Mouse (Mus musculus) ZHBTc4 (cell line): ENCODE data around the gene Angptl4.

Source experiments
- DNase-seq: peaks from one replicate; pipeline ENCODE4 v3.0.0-alpha.2; 2011; ENCODE audit warnings: low read depth, low spot score

Angptl4 gene

GRCm38 (mm10) chr17:33804745-33805144 is 23.1 kb upstream of the Angptl4 start:
- peak; percentile 30 for DNase-seq

DNA sequence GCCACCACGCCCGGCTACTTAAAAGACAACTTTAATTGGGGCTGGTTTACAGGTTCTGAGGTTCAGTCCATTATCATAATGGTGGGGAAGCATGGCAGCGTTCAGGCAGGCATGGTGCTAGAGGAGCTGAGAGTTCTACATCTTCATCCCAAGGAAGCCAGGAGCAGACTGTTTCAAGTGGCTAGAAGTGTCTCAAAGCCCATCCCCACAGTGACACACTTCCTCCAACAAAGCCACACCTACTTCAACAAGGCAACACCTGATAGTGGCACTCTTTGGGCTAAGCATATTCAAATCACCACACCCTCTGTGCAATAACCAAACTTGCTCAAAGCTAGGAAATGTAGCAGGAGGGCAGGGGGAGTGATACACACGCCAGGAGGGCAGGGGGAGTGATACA is 22.6 kb upstream of the Angptl4 start:
- DNase-seq, result peak; percentile 67

DNA sequence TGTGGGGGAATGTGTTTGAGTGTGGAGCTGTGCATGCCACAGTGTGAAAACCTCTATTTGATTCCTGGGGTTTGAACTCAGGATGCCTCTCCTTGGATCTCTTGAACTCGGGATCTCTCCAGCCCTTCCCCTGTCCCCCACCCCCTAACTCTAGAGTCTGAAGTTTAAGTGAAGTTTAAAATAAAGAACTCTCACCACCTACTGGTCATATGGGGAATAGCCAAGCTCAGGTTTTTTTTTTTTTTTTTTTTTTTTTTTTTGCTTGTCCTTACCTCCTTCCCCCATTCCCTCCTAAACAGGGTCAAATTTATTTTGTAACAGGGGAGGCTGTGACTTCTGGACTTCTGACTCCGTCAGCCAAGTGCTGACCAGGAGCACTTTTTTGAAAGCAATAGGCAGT is 20.6 kb upstream of the Angptl4 start:
- peak; percentile 72 for DNase-seq

GRCm38 (mm10) chr17:33799277-33799676 is 17.6 kb upstream of the Angptl4 start:
- DNase-seq, result no peak

GRCm38 (mm10) chr17:33798306-33798705 is 16.7 kb upstream of the Angptl4 start:
- DNase-seq, result no peak

- DNase-seq, result no peak
Observed at GRCm38 (mm10) chr17:33788732-33789131, 7.1 kb upstream of the Angptl4 start.

DNA sequence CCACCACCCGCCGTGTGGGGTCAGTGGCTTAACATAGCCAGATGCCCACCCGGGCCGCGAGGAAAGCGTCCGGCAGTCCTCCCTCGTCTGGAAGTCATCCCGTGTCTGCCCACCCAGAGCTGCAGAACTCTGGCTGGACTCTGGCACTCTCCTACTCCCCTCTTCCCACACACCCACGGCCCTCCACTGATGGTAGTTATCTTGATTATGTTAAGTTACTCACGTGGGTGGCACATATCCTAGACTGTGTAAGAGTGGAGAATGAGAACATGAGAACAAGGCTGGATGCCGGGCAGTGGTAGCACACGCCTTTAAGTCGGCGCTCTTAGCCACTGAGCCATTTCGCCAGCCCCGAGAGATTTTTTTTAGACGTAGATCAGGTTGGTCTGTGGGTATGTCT is 4.7 kb upstream of the Angptl4 start:
- DNase-seq, result no peak

DNA sequence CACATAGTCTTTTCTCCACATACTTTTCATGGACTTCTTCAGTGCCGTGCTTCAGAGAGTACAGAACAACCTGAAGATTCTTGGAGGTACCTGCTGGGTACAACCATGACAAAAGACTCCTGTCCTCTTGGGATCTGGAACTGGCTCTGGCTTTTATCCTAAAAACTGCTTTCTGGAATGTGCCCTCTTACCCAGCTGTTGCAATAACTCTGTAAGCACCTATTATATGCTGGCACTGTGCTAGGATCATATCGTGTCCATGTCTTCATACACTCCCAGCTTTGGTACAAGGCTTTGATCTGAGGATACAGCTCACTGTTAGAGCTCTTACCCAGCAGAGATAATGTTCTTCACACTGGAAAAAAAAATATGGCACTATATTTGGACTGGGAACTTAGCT is 3.3 kb upstream of the Angptl4 start:
- no peak for DNase-seq

GRCm38 (mm10) chr17:33783408-33783807 is 1.8 kb upstream of the Angptl4 start:
- DNase-seq, result no peak

GRCm38 (mm10) chr17:33782067-33782466 is 437 bp upstream of the Angptl4 start:
- peak; percentile 41 for DNase-seq

GRCm38 (mm10) chr17:33780431-33780830 is 1.2 kb downstream of the Angptl4 start:
- DNase-seq, result no peak

DNA sequence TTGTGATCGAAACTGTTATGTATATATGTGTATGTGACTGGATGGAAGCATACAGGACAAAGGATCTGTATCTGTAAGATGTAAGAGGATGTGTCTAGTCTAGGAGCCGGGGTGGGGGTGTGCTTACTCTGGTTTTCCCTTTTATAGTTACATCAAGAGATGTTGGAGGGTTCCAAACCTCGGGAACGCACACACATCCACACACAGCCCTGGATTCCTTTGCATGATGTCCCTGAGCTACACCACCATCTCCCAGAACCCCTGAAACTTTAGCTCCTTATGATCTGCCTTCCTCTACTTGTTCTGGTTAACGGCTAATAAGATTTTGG is 1.7 kb downstream of the Angptl4 start:
- no peak for DNase-seq

GRCm38 (mm10) chr17:33779271-33779966 is 2.2 kb downstream of the Angptl4 start:
- DNase-seq, result no peak

- DNase-seq, result no peak
Observed at GRCm38 (mm10) chr17:33775287-33775686, 6.3 kb downstream of the Angptl4 start.

- no peak for DNase-seq
Observed at GRCm38 (mm10) chr17:33774573-33775155, 7.0 kb downstream of the Angptl4 start.

DNA sequence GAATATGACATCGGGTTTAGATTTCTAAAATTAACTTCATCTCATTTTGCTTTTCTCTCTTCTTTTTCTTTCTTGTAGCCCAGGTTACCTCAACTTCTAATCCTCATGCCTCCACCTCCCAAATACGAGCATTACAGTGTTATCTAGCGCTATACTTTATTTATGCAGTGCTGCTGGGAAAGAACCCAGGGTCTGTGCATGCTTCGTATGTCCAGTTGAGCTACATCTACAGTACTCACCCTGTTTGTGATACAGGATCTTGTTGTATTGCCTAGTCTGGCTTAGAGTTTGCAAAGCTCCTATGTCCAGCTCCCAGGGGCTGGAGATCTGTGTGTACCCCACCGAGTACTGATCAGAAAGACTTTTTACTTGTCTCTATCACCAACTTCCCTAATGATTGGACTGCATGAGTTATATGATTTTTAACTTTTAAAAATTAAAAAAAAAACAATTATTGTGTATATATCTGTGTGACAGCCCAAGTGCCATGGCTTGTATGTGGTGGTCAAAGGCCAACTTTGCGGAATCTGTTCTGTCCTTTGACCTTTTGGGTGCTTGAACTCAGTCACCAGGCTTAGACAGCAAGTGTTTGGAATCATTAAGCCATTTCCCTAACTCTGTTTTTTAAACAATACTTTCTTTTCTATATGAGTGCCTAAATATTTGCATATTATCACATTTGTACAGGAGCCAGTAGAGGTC is 7.6 kb downstream of the Angptl4 start:
- no peak for DNase-seq

DNA sequence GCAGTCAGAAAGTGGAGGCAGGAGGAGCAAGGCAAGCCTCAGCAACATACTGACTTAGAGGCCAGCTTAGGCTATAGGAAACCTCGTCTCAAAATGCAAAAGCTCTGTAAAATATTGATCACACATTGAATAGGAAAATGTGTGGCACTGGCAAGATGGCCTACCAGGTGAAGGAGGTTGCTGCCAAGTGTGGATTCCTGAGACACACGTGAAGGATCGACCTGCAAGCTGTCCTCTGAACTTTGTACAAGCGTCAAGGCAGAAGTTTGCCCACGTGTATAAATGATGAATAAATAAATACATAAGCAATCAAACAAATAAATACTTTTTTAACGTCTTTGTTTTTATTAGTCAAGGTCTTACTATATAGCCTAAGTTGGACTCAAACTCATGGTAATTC is 8.2 kb downstream of the Angptl4 start:
- DNase-seq, result no peak

DNA sequence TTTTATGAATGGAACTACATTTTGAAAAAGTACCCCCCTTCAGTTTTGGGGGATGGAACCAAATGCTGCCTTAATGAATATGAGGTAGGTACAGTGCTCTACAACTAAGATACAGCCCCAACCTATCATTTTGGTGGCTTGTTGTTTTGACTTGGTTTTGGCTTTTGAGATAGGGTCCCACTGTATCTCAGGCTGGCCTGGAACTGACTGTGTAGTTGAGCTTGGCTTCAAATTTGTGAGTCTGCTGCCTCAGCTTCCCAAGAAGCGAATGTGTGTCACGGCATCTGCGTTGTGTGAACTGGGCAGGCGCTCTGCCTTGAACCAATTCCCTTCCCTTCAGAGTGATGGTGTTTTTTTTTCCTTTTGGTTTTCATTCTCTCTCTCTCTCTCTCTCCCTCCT is 10.0 kb downstream of the Angptl4 start:
- no peak for DNase-seq

- no peak for DNase-seq
Observed at GRCm38 (mm10) chr17:33766389-33766788, 15.2 kb downstream of the Angptl4 start.

GRCm38 (mm10) chr17:33760255-33761165 is 21.1 kb downstream of the Angptl4 start, which contains the start of gene Rab11b:
Gene Rab11b, minus strand, starts transcription at chr17:33760530.
- peak; percentile 100 for DNase-seq

DNA sequence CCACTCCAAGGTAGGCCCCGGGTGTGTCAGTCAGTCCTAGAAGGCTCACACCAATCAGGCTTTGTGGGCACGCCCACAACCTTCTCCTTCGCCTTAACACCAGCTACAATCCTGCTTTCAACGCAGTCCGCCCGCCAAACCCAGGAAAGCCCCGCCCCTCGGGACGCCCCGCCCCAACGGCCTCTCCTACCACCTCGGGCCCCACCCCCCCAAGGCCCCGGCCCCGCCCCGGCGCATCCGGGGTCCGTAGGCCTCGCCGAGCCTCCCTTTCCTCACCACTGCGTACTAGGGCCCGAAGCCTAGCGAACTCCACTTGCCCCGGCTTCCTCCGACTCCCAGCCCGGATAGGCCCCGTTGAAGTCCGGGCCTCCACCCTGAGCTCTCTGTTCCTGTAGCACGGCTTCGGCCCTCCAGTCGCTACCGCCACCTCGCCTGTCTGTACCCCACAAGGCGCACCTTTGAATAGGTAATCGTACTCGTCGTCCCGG is 21.8 kb downstream of the Angptl4 start:
- peak; percentile 96 for DNase-seq

GRCm38 (mm10) chr17:33757231-33757630 is 24.4 kb downstream of the Angptl4 start:
- peak; percentile 28 for DNase-seq
